Mouse (Mus musculus) gastrocnemius, adult 8-10 months (tissue): ENCODE results near the gene Gprin2. TPM values are rescaled to one million over a fixed set of nuclear protein-coding genes. Genes with fewer than 3 reads are reported as not detected.

Experiments used
- DNase-seq, 2 experiments: peaks; one replicate each; pipeline ENCODE4 v3.0.0; 2022; ENCODE audit warnings: low spot score in 2 of 2
- total RNA-seq, 4 experiments: library from RNA; stranded (reverse); gene quantifications; 2 replicates each; pipeline ENCODE4 v1.2.4; 2022

The Gprin2 gene
- total RNA-seq, 4 experiments from 2014 or later, result 0.02 to 0.03 TPM; not detected in 2

DNA sequence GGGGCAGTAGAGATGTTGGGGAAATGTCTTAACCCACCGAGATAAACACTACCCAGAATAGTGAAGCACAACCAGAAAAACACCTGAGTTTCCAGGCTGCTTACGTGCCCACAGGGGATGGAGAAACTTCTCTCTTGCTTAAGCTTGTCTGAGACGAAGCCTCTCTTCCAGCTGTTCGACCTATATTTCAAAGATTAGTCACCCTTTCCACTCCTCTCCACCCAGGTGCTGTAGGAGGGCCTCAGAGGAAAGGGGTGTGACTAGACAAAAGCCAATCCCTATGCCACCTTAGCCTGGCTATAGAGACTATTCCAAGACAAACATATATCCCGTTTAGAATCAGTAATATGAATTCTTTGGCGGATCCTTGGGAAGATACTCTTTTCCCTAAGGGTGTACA, 6.5 kb upstream of the Gprin2 start:
- DNase-seq, result no peak

DNA sequence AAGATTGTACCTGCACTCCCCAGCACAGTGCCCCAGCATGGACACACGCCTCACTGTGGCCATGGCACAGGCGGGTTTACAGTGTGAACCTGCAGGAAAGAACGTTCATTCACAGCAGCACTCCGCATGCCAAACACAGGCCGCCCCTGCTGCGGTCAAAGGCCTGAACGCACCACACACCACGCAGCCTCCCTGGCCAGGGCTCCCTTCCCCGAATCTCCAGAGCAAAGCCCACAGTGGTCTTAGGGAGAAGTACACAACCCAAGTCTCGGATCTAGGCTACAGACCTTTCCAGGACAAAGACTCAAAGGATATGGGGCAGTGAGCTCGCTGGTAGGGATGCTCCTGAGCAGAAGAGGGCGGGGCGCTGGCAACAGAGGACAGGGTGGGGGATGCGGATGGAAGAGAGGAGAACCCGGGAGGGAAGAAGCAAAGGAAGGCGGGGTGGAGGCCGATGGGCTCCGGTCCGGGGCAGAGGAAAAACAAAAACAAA, 669 bp downstream of the Gprin2 start:
- DNase-seq, result no peak

DNA sequence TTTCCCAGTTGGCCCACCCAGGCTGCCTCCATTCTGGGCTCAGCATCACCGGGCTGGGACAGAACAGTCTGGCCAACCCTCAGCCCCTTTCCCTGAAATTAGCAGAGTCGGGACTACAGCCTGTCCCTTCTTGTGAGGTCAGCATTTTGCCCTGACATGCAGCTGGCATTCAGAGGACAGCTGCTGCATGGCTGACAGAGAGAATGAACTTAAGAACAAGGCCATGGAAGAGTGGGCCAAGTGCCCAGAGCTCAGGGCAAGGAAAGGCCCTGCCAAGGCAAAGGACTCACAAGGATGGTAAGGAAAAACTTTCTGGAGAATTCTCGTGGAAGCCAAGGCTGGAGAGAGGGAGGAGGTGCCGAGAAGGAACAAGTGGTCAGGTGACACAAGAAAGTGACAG, 4.7 kb downstream of the Gprin2 start:
- no peak for DNase-seq

DNA sequence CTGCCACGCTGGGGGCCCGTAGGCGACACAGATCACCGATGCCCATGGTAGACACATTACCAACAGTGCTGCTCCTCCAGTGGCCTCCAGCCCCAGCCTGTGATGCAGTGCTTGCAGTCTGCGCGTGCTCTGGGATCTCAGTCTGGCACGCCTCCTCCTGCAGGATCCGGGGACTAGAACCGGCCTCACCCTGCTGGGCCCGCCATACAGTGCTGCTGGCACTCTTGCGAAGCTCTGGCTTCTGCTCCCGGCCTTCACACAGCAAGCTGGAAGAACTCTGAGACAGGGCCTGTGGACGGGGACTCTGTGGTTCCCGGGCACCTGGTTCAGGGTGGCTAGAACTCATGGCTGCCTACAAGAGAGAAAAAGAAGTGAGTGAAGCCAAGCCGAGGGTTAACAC, 6.0 kb downstream of the Gprin2 start:
- no peak for DNase-seq

DNA sequence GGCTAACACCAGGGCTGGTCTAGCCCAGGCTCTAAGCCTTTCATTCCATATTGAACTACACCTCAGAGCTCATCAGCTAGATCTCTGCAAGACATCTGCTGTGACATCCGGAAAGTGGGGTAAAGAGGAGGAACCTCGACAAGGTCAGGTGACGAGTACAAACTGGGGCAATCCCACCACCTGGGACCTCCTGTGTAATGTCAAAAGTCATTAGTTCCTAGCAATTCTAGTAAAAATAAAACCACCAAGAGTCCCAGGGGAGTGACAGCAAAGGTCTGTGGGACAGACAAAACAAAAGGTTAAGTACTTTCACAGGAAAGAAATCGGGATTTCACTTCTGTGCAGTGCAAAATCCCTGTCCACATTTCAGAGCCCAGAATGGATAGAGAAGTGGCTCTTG, 7.6 kb downstream of the Gprin2 start:
- DNase-seq, result no peak

DNA sequence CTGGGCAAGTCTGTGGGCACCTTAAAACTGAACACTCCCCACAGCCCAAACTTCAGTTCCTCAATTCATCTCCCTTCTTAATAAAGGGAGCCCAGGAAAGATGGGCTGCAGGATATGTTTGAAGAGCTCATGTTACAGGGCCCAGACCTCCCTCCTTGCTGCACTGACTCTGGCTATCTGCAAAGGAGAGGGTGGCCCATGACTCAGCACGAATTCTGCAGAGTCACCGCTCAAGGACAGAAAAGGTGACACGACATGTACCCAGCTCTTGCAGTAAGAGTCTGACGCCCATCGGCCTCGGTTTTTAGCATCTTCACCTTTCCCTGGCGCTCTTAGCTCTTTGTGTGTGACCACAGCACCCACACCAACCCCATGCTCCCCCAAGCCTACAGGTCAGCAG, 11.1 kb downstream of the Gprin2 start:
- DNase-seq, result no peak

DNA sequence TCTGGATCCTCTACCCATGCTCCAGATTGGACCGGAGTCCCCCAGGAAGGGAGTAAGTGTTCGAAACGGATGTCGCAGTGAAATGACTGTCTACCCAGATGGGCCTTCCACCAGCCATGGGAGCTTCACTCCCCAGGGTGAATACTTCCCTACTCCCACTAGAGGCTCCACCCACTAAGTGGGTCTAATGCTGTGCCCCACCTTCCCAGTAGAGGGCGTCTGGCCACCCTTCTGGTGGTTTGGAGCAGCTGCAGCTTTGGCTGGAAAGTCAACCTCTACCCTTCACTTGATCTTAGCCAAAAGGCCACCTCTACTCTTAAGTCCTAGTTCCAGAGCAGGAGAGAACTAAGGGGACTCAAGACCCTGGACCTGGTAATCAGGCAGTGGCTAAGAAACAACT, 12.8 kb downstream of the Gprin2 start:
- DNase-seq, result peak in 1 of 2 experiments; percentile 9

- DNase-seq, result no peak
Observed at GRCm38 (mm10) chr14:34183101-34183500, 18.4 kb downstream of the Gprin2 start.

DNA sequence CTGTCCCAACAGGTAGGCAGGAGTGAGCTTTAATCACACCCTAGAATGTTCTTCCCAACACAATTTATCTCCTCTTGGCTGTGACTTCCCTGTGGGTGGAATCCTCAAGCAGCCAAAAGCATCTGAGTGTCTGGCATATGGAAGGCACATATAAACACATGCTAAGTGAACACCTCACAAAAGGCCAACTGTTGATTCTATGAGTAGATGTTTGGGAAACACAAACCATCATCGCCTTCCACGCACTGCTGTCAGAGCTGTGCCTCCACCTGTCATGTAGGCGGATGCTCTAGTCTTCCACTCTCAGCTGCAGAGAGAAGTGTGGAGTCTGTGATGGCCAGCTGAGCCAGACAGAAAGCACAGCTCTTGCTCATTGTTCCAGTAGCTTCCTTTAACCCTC, 22.1 kb downstream of the Gprin2 start:
- no peak for DNase-seq

- DNase-seq, result no peak
Observed at GRCm38 (mm10) chr14:34171107-34171506, 30.3 kb downstream of the Gprin2 start.

- DNase-seq, result no peak
Observed at GRCm38 (mm10) chr14:34155752-34156151, 45.7 kb downstream of the Gprin2 start.

GRCm38 (mm10) chr14:34154601-34155337, 46.7 kb downstream of the Gprin2 start:
- no peak for DNase-seq

- peak; percentile 32 to 36 for DNase-seq
Observed at GRCm38 (mm10) chr14:34152342-34152741, 49.1 kb downstream of the Gprin2 start, which contains the start of gene Npy4r. Gene Npy4r (minus strand): TSS chr14:34152489.

- DNase-seq, result no peak
Observed at GRCm38 (mm10) chr14:34142915-34143314, 58.5 kb downstream of the Gprin2 start.

- DNase-seq, result no peak
Observed at GRCm38 (mm10) chr14:34142316-34142715, 59.1 kb downstream of the Gprin2 start.

DNA sequence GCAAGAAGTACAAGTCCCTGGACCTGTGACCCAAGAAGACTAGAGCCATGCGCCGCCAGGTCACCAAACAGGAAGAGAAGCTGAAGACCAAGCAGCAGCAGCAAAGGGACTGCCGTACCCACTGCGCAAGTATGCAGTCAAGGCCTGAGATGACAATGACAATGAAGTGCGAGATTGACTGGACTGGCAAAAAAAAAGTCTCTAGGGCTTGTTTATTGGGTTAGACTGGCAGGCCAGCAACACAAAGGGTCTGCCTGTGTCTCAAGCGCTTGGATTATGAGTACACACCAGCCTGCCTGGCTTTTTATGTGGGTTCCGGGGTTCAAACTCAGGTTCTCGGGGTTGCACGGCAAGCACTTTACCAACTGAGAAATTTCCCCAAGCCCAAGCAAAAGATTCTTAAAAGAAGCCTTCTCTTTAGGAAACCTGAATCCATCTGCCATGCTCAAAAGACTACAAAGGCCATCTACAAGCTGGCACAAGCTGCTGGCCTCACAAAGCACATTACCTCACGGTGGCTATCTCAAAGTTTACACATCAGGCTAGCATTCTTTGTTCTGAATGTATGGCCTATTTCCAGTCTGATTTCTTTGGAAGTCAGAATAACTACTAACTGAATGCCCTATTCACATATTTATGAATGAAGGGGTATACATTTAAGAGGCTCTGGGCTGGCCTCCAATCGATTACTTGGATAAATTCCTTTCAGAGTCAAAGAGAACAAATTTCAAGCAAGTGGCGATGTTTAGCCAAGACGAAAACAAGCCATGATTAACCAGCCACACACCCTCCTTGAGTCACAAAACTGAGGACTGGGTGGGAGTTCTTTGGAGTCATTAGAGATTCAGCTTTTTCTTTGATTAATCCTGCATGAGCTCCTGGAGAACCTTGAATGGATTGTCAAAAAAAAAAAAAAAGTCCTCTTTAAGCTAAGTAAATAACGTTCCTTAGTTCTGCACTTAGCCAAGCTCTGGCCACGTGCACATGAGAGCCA, 61.5 kb downstream of the Gprin2 start:
- no peak for DNase-seq

Other genes with a start within 250 kb of the Gprin2 start
- not detected for gene Rbp3, start 247.7 kb downstream of the Gprin2 start, total RNA-seq
- gene Zfp488, start 222.9 kb downstream of the Gprin2 start, total RNA-seq, result under 1 TPM in 1 of 4 experiments, not detected in 3; 0.07 TPM
- not detected for gene Gm30083, start 186.5 kb downstream of the Gprin2 start, total RNA-seq
- gene Gm5460, start 184.9 kb downstream of the Gprin2 start, total RNA-seq, result not detected
- not detected for gene Antxrl, start 148.9 kb downstream of the Gprin2 start, total RNA-seq
- gene Anxa8, start 115.7 kb downstream of the Gprin2 start, total RNA-seq, result 1 to 10 TPM in 1 of 4 experiments, under 1 TPM in 2, not detected in 1; 0.53 to 1.4 (median 0.99) TPM
- gene A630023A22Rik, start 98.9 kb downstream of the Gprin2 start, total RNA-seq, result not detected
- under 1 TPM in 1 of 4 experiments, not detected in 3; 0.07 TPM for gene Npy4r, start 49.2 kb downstream of the Gprin2 start, total RNA-seq
- gene Syt15, start 17.9 kb upstream of the Gprin2 start, total RNA-seq, result under 1 TPM; 0.29 to 0.58 (median 0.39) TPM
- gene Shld2, start 108.8 kb upstream of the Gprin2 start, total RNA-seq, result 10 to 100 TPM; 10.7 to 14.8 (median 13.2) TPM
- gene Glud1, start 109.1 kb upstream of the Gprin2 start, total RNA-seq, result 100 to 1,000 TPM; 118 to 138 (median 133) TPM
- not detected for gene Fam25c, start 153.8 kb upstream of the Gprin2 start, total RNA-seq
- 10 to 100 TPM in 2 of 4 experiments, 1 to 10 TPM in 2; 4.1 to 24.4 (median 9.9) TPM for gene Sncg, start 173.1 kb upstream of the Gprin2 start, total RNA-seq
- gene Mmrn2, start 173.8 kb upstream of the Gprin2 start, total RNA-seq, result 1 to 10 TPM; 7.9 to 9.3 (median 9.0) TPM